ENCODE assay signal across 7 mouse cellular contexts in genomic region chr4:117120052-117120444, GRCm38 (mm10). TPM values are rescaled to one million over a fixed set of nuclear protein-coding genes. Genes with fewer than 3 reads are reported as not detected.
DNase-seq lines count a peak whose midpoint lies in the region; ATAC-seq and TF ChIP-seq lines count a peak whose summit lies in the region.

No protein-coding gene starts in this region.

- peak overlapping the region; percentile 99 for H3K4me2 ChIP-seq in lung, embryonic 15.5 days
- peak overlapping the region; percentile 97 for H3K4me2 ChIP-seq in neural tube, embryonic 15.5 days

- H3K4me3 ChIP-seq in lung, embryonic 15.5 days: peak overlapping the region; percentile 60
- H3K4me3 ChIP-seq in embryonic fibroblast, embryonic 13.5 days (ENCODE audit: insufficient read depth, low read length): peak overlapping the region; percentile 32
- H3K4me3 ChIP-seq in limb, embryonic 10.5 days: peak overlapping the region; percentile 73
- peak overlapping the region; percentile 81 for H3K4me3 ChIP-seq in neural tube, embryonic 15.5 days (replicated peaks)

- peak overlapping the region; percentile 53 for H3K9ac ChIP-seq in lung, embryonic 15.5 days
- peak overlapping the region; percentile 75 for H3K9ac ChIP-seq in neural tube, embryonic 15.5 days (replicated peaks)

- no peaks in the 10 kb centered on the region for H3K36me3 ChIP-seq in lung, embryonic 15.5 days
- H3K36me3 ChIP-seq in limb, embryonic 10.5 days: peaks cover 12% of the 10 kb centered on the region
- H3K36me3 ChIP-seq in neural tube, embryonic 15.5 days: peaks cover 6% of the 10 kb centered on the region

- ATAC-seq in lung, embryonic 15.5 days (ENCODE audit: borderline replicate concordance, extremely low read depth, low FRiP score, low TSS enrichment): peak; percentile 1
- ATAC-seq in neural tube, embryonic 15.5 days (ENCODE audit: low FRiP score): peak; percentile 18; the same call in 1 of the 2 replicates

- DNase-seq in lung, postnatal 14 days: no peak
- DNase-seq in limb, embryonic 10.5 days (ENCODE audit: low spot score): no peak
- DNase-seq in right cerebral cortex, postnatal 25 days: no peak
- DNase-seq in thymus, postnatal 0 days (ENCODE audit: low spot score): no peak

- no peak for TF ChIP-seq POLR2A in embryonic fibroblast, embryonic 13.5 days (IDR thresholded peaks at IDR 0.05; ENCODE audit: low read depth, low read length)

- H3K27me3 ChIP-seq in lung, embryonic 15.5 days: no peaks in the 10 kb centered on the region
- H3K27me3 ChIP-seq in limb, embryonic 10.5 days (ENCODE audit: low read depth, poor library complexity, severe bottlenecking): no peaks in the 10 kb centered on the region
- H3K27me3 ChIP-seq in neural tube, embryonic 15.5 days (replicated peaks): no peaks in the 10 kb centered on the region

- no peak for TF ChIP-seq CTCF in embryonic fibroblast, embryonic 13.5 days (IDR thresholded peaks at IDR 0.05; ENCODE audit: borderline replicate concordance, insufficient read depth, low read length)

- 2% methylated on average over 10 of the region's 10 CpGs for WGBS in lung, embryonic 15.5 days
- 5% methylated on average over 10 of the region's 10 CpGs for WGBS in limb, embryonic 10.5 days
- WGBS in neural tube, embryonic 15.5 days: 6% methylated on average over 10 of the region's 10 CpGs

- H3K27ac ChIP-seq in lung, embryonic 15.5 days: peak overlapping the region; percentile 93
- H3K27ac ChIP-seq in embryonic fibroblast, embryonic 13.5 days (ENCODE audit: insufficient read depth, low read length): peak overlapping the region; percentile 78
- H3K27ac ChIP-seq in limb, embryonic 10.5 days: peak overlapping the region; percentile 87
- peak overlapping the region; percentile 92 for H3K27ac ChIP-seq in neural tube, embryonic 15.5 days (replicated peaks)

- no peaks in the 10 kb centered on the region for H3K9me3 ChIP-seq in lung, embryonic 15.5 days
- H3K9me3 ChIP-seq in limb, embryonic 10.5 days (replicated peaks): no peaks in the 10 kb centered on the region
- no peaks in the 10 kb centered on the region for H3K9me3 ChIP-seq in neural tube, embryonic 15.5 days (replicated peaks)

- peaks cover 20% of the 10 kb centered on the region for H3K4me1 ChIP-seq in lung, embryonic 15.5 days
- H3K4me1 ChIP-seq in embryonic fibroblast, embryonic 13.5 days (ENCODE audit: control insufficient read depth, insufficient read depth, low read length): no peaks in the 10 kb centered on the region
- peaks cover 25% of the 10 kb centered on the region for H3K4me1 ChIP-seq in limb, embryonic 10.5 days
- peaks cover 23% of the 10 kb centered on the region for H3K4me1 ChIP-seq in neural tube, embryonic 15.5 days

RNA-seq across cellular contexts. Expression of gene Btbd19, which starts 5.5 kb away (rescaled TPM):
- 5.9 and 6.8 TPM in 2 replicates for polyA plus RNA-seq in lung, embryonic 15.5 days (2015; fragmentation: Nextera tagmentation; extraction: Ambion mirVana)
- polyA plus RNA-seq in embryonic fibroblast, embryonic 13.5 days (2011; ENCODE audit: insufficient read length, low read depth, missing spikeins): 42.1 and 57.8 TPM in 2 replicates
- 5.5 and 5.9 TPM in 2 replicates for polyA plus RNA-seq in limb, embryonic 10.5 days (2016; fragmentation: Nextera tagmentation; extraction: Ambion mirVana)
- 4.7 and 5.5 TPM in 2 replicates for polyA plus RNA-seq in neural tube, embryonic 15.5 days (2015; fragmentation: Nextera tagmentation; extraction: Ambion mirVana)
- polyA plus RNA-seq in thymus, postnatal 0 days (2015; fragmentation: Nextera tagmentation; extraction: Ambion mirVana): 15.7 and 19.2 TPM in 2 replicates

RNA-seq across cellular contexts. Expression of gene Tctex1d4, which starts 6.5 kb away (rescaled TPM):
- 0.50 and 1.0 TPM in 2 replicates for polyA plus RNA-seq in lung, embryonic 15.5 days (2015; fragmentation: Nextera tagmentation; extraction: Ambion mirVana)
- polyA plus RNA-seq in embryonic fibroblast, embryonic 13.5 days (2011; ENCODE audit: insufficient read length, low read depth, missing spikeins): not detected in 2 replicates
- not detected in 2 replicates for polyA plus RNA-seq in limb, embryonic 10.5 days (2016; fragmentation: Nextera tagmentation; extraction: Ambion mirVana)
- polyA plus RNA-seq in neural tube, embryonic 15.5 days (2015; fragmentation: Nextera tagmentation; extraction: Ambion mirVana): not detected in 2 replicates
- 1.0 and 1.8 TPM in 2 replicates for polyA plus RNA-seq in thymus, postnatal 0 days (2015; fragmentation: Nextera tagmentation; extraction: Ambion mirVana)

RNA-seq across cellular contexts. Expression of gene Plk3, which starts 13.7 kb away (rescaled TPM):
- polyA plus RNA-seq in lung, embryonic 15.5 days (2015; fragmentation: Nextera tagmentation; extraction: Ambion mirVana): 3.1 and 4.1 TPM in 2 replicates
- polyA plus RNA-seq in embryonic fibroblast, embryonic 13.5 days (2011; ENCODE audit: insufficient read length, low read depth, missing spikeins): 10.6 and 15.4 TPM in 2 replicates
- polyA plus RNA-seq in limb, embryonic 10.5 days (2016; fragmentation: Nextera tagmentation; extraction: Ambion mirVana): 2.5 and 3.5 TPM in 2 replicates
- 19.5 and 22.5 TPM in 2 replicates for polyA plus RNA-seq in neural tube, embryonic 15.5 days (2015; fragmentation: Nextera tagmentation; extraction: Ambion mirVana)
- polyA plus RNA-seq in thymus, postnatal 0 days (2015; fragmentation: Nextera tagmentation; extraction: Ambion mirVana): 3.4 and 4.1 TPM in 2 replicates

RNA-seq across cellular contexts. Expression of gene Ptch2, which starts 24.2 kb away (rescaled TPM):
- 7.1 and 7.9 TPM in 2 replicates for polyA plus RNA-seq in lung, embryonic 15.5 days (2015; fragmentation: Nextera tagmentation; extraction: Ambion mirVana)
- not detected in 2 replicates for polyA plus RNA-seq in embryonic fibroblast, embryonic 13.5 days (2011; ENCODE audit: insufficient read length, low read depth, missing spikeins)
- polyA plus RNA-seq in limb, embryonic 10.5 days (2016; fragmentation: Nextera tagmentation; extraction: Ambion mirVana): 8.4 and 9.0 TPM in 2 replicates
- 6.9 and 7.1 TPM in 2 replicates for polyA plus RNA-seq in neural tube, embryonic 15.5 days (2015; fragmentation: Nextera tagmentation; extraction: Ambion mirVana)
- 0.39 and 0.44 TPM in 2 replicates for polyA plus RNA-seq in thymus, postnatal 0 days (2015; fragmentation: Nextera tagmentation; extraction: Ambion mirVana)

RNA-seq across cellular contexts. Expression of gene Rps8, which starts 36.0 kb away (rescaled TPM):
- 923 and 933 TPM in 2 replicates for polyA plus RNA-seq in lung, embryonic 15.5 days (2015; fragmentation: Nextera tagmentation; extraction: Ambion mirVana)
- polyA plus RNA-seq in embryonic fibroblast, embryonic 13.5 days (2011; ENCODE audit: insufficient read length, low read depth, missing spikeins): 1,876 and 2,108 TPM in 2 replicates
- 842 and 1,039 TPM in 2 replicates for polyA plus RNA-seq in limb, embryonic 10.5 days (2016; fragmentation: Nextera tagmentation; extraction: Ambion mirVana)
- polyA plus RNA-seq in neural tube, embryonic 15.5 days (2015; fragmentation: Nextera tagmentation; extraction: Ambion mirVana): 530 and 610 TPM in 2 replicates
- 1,163 and 1,165 TPM in 2 replicates for polyA plus RNA-seq in thymus, postnatal 0 days (2015; fragmentation: Nextera tagmentation; extraction: Ambion mirVana)
